Mouse (Mus musculus) kidney, postnatal 4 days (tissue): Measurements from ENCODE around the gene Zfp850.
"Not testable (repeated sequence)": the region's sequence is repeated elsewhere in the genome, so short reads cannot be mapped to it uniquely, and the experiment has no call there.

Experiments used
- DNase-seq, 2 experiments: peaks; one replicate each; pipeline ENCODE4 v3.0.0; 2021; ENCODE audit warnings: mixed read lengths in 2 of 2

Zfp850 gene

DNA sequence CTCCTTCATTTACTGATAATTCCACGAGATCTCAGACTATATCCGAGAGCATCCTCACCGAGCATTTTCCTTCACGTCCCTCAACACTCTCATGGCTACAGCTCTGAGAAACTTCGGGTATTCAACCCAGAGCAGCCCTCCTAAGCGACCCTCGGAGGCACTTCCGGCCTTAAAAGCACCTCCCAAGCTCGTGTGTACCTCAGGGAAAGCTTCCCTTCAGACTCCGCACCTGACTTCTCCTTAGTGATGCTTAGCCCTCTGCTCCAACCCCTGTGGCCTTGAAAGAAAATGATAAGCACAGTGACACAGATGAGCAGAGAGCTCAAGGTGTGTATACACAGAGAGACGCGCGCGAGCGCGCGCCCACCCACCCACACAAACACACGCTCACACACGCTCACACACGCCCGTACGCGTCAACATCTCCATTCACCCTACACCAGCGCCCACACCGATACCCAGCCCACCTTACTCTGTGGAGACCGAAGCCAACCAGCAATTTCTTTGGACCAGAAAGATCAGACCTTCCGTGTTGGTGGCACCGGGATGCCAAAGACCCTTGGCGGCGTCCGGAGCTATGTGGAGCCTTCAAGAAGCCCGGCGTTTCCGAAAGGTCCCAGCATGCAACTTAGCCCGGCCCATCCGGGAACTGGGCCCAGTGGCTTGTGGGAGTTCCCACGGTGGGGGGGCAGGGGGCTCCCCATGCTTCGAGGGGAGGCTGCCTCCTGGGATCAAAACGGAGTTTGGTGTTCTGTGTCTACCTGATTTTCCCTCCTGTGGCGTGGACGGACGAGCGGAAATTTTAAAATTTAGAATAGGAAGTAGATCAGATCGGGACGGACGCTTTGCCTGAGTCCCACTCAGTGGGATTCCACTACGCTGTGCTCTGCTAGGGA is at the start of gene Zfp850:
Gene Zfp850, minus strand, starts transcription at position 567 of the 896 bp plus-strand sequence.
- DNase-seq, result peak; percentile 86 to 90

DNA sequence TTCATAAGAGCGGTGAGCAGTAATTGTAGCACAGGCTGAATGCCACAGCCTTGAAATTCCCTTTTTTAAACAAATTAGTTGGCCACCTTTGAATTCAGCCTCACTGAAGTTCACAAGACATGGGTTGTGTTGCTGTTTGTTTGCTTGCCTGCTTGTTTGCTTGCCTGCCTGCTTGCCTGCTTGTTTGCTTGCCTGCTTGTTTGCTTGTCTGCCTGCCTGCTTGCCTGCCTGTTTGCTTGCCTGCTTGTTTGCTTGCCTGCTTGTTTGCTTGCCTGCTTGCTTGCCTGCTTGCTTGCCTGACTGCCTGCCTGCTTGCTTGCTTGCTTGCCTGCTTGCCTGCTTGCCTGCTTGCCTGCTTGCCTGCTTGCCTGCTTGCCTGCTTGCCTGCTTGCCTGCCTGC is 46.1 kb upstream of the Zfp850 start:
- no peak for DNase-seq

DNA sequence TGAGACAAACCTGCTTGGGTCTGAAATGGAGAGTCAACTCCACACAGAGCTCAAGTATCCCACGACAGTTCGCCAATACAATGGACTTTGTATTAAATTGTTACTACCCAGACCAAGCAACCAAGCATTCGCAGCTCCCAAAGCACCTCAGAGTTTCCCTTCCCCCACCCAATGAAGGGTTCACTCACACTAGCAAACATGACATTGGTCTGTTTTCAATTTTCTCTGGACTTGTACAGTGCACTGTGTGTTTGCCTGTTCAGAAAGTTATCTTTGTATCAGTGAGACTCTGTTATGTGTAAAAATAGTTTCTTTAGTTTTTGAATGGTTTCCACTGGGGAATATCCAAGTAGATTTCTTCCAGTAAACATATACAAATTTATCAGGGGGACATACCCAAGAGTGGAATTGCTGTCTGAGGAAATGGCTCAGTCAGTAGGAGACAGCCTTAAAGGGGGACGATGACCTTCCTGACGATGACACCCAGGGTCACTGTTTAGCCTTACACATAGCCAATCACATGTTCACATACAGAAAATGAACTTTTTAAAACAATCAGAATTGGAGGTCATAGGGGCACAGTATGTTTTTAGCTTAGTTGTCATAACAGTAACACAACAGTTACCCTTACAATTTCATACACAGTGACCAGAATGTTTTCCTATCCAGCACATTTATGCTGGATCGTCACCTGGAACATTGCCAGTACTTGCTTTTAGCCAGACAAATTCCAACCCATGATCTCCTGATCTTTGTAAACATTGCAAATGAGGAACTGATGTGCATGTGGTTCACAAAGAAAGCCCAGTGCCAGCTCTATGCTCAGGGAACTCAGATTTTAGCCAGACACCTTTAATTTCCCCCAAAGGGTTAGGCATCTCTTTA is 39.4 kb upstream of the Zfp850 start:
- DNase-seq, result peak in 1 of 2 experiments; percentile 25

DNA sequence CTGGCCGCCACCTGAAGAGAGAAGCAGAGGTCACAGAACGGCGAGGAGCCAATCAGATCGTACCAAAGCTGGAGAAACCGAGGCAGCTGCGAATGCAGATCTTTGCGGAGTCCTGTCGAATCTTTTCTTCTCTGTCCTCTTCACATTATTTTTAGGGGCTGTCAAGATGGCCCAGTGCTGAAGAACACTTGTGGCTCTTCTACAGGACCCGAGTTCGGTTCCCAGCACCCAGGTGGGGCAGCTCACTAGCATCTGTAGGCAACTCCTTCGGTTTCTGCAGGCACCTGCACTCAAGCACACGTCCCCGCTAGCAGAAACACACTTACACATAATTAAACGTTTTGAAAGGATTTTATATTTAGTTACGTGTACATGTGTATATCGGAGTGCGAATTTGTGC is 36.7 kb upstream of the Zfp850 start:
- DNase-seq, result no peak

DNA sequence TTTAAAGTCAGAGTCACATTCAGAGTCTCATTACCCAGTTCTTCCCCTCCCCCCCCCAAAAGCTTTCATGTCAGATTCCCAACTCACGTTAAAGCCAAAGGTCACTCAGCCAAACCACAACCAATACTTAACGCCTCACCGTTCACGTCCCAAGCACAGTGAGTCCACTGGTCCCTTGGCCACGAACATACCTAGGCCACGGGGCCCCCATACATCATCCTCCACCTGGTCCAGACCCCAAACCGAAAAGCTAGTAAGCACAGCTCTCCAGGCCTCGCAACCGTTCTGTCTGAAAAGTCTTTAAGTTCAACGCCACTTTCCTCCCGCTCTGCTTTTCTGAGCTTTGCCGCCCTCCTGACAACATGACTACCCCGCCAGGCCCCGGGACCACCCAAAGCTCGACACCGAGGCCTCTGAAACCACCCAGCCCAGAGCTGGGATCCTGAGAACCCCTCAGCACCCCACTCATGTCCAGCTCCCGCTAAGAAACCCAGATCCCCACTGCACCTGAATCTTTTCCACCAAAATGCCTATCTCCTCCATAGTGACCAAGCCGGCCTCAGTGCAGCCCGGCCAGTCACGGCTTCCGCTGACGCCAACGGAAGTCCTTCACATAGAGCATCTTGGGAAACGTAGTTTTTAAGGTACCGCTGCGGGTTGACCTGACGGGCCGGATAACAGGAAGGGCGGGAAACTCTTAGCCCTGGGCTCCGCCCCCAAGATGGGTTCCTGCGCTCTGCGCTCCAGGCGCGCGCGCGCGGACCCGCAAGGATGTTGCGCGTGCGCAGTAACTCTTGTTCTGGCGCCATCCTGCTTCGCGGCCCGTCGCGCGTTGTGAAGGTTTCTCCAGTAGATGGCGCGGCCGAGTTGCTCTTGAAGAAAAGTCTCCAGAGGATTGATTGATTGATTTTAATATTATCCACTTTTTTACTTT is 35.8 kb upstream of the Zfp850 start, which contains the start of gene Psmc4:
Gene Psmc4, minus strand, starts transcription at position 626 of the 934 bp plus-strand sequence.
- peak; percentile 97 to 99 for DNase-seq

DNA sequence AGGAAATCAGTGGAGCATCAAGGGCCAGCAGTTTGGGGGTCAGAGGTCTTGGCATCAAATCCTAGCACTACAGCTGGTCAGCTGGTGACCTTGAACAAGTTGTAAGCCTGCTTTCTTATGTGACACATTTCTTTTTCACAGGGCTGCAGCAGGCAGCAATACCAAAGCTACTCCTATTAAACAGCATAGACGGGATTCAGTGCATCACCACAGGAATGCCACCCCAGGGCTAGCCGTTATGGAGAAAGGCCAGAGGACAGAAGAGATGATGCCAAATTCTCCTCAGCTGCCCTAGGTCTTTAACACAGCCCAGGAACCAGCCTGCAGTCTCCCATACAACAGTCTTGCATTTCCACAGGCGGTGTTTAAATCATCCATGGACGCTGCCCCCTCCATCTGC is 30.6 kb upstream of the Zfp850 start:
- no peak for DNase-seq

DNA sequence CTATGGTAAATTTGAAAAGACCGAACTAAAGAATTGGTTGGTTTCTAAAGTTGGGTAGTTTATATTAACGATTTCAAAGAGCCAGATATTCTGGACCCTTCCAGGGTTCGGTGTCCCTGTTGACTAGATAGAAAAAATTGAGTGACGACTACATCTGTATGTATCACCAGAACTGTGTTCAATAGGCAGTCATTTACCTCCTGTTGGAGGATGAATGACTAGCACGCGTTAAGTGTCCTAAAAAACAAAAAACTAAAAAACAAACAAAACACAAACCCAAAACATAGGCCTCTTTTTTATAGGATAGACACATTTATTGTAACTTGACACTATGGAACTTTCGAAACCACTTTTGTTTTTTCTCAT is 513 bp upstream of the Zfp850 start:
- no peak for DNase-seq

DNA sequence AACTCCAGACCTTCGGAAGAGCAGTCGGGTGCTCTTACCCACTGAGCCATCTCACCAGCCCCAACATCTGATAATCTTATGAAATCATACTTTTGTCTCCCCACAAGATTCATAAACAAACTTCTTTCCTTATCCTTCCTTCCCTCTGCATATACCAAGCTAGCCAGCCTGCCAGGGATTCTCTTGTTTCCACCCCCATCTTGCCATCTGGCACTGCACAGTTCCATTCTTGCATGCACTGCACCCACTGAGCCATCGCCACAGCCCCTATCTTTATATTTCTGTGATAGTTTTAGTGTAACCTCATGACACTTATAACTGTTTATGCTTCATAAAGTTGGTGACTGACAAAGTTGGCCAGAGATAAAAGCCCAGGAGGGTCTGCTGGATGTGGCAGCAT is 3.6 kb downstream of the Zfp850 start:
- DNase-seq, result no peak

DNA sequence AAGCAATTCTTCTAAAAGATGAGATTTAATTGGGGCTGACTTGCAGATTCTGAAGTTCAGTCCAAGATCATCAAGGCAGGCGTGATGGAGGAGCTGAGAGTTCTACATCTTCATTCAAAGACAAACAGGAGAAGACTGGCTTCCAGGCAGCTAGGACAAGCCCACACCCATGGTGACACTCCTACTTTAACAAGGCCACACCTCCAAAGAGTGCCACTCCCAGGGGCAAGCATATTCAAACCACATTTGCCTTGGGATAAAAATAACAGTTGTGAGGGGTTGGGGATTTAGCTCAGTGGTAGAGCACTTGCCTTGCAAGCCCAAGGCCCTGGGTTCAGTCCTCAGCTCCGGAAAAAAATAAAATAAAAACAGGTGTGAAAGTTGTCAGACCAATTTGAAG is 31.7 kb downstream of the Zfp850 start:
- DNase-seq, result no peak

DNA sequence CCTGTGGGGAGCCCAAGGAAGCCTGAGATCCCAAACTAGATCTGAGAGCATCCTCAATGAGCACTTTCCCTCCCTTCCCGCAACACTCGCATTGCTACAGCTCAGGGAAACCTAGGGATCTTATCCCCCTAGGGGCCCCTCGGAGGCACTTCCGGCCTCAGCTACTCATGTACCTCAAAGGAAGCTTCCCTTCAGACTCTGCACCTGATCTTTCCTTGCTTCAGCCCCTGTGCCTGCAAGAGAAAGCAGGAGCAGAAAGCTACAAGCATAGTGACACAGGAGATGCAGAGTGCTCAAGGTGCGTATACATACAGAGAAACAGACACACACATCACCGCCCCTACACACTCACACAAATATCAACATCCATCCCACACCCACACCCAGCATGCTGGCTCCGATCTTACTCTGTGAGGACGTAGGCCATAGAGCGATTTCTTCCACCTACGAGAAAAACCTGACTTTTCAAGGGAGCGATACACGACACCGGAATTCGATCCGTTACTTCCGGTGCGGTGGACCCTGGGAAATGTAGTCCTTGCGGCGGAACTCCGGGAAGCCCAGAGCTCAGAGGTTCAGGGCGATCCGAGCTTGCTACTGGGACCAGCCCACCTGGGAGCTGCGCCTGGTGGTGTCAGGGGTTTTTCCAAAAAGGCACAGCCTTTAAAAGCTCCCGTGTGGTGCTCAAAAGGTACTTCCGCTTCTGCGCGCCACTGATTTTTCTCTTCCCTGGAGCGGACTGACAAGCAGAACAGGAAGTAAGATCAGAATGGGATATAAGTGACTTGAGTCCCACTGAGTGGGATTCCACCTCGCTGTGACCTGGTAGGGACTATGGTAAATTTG is 35.0 kb downstream of the Zfp850 start, which contains the start of gene Zfp780b:
Gene Zfp780b, minus strand, starts transcription at position 489 of the 846 bp plus-strand sequence.
- DNase-seq, result peak; percentile 84 to 87

DNA sequence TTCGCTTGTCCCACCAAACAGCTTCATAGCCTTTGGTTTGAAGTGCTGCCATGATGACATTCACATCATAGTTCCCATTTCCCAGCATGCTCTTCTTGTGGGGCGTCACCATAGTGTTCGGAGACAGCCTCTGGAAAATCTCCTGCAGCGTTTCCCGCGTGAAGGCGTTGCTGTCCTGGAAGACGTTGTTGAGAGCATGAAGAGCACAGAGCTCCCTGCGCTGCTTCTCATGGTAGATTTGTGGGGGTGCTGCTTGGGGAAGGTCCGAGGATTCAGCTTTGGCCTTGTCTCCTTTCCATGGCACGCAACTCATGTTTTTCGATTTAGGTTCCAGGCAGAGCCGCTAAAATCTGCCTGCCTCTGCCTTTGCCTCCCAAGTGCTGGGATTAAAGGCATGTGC is 64.5 kb downstream of the Zfp850 start:
- DNase-seq, result not testable (repeated sequence)

DNA sequence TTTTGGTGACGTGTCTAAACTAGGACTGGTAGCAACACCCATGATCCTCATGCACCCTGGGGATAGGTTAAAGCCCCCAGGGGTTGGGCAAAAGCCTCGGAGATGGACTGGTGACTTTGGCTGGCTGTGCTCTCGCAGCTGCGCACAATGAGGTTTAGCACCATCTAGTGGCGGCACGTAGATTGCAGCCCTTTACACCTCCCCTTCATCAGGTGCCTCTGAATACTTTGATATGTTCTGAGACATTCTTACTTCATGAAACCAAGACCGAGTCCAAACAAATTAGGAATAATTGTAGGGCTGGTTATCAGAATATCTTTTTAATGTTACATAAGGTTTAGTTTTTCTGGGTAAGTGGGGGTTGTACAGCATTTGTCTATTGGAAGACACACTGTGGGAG is 72.0 kb downstream of the Zfp850 start:
- DNase-seq, result peak; percentile 28 to 31
